10 mouse cellular contexts compared by ENCODE assay signal in genomic region chr6:72888655-72889054, GRCm38 (mm10).
"Had no signal": no experiment of that assay in that cellular context is flagged by ENCODE, and none has a peak within 500 bp of the region (broad histone marks: within the 10 kb centered on the region; RNA-seq: fewer than 3 reads in every experiment).

No protein-coding gene starts in this region.

- H3K4me3 ChIP-seq: left cerebral cortex, adult 2 months; limb, embryonic 10.5 days; liver, embryonic 12.5 days; midbrain, embryonic 15.5 days; neural tube, embryonic 13.5 days had no signal

- H3K36me3 ChIP-seq: midbrain, embryonic 15.5 days; neural tube, embryonic 13.5 days had no signal

- ATAC-seq: liver, embryonic 12.5 days; midbrain, embryonic 15.5 days had no signal

- DNase-seq: kidney, postnatal 10 days; lung, embryonic 14.5 days; lung, postnatal 10 days; lung, postnatal 4 days; retina, postnatal 1 day had no signal

- H3K27me3 ChIP-seq: liver, embryonic 12.5 days; midbrain, embryonic 15.5 days; neural tube, embryonic 13.5 days had no signal
